Mouse (Mus musculus): ENCODE measurements around the gene Ccdc83.

Gene Ccdc83

GRCm38 (mm10) chr7:90270141-90270540 is 4.6 kb upstream of the Ccdc83 start:
- in situ Hi-C loops (cut with MboI, MseI) = no loop called here

GRCm38 (mm10) chr7:90261902-90262599 is 3.5 kb downstream of the Ccdc83 start:
- in situ Hi-C loops (cut with MboI, MseI) = loop anchor here (5.0 kb wide), 1 partner anchor 35 kb away; no protein-coding TSS in a partner anchor

- in situ Hi-C loops (cut with MboI, MseI) = loop anchor here (5.0 kb wide), 1 partner anchor 33 kb away; no protein-coding TSS in a partner anchor
These were observed 5.7 kb downstream of the Ccdc83 start for GRCm38 (mm10) chr7:90259899-90260298.

GRCm38 (mm10) chr7:90258701-90259100 is 6.9 kb downstream of the Ccdc83 start:
- in situ Hi-C loops (cut with MboI, MseI) = no loop called here

GRCm38 (mm10) chr7:90252946-90253345 is 12.6 kb downstream of the Ccdc83 start:
- in situ Hi-C loops (cut with MboI, MseI) = no loop called here

- in situ Hi-C loops (cut with MboI, MseI) = no loop called here
These were observed 21.9 kb downstream of the Ccdc83 start for GRCm38 (mm10) chr7:90243643-90244042.

- in situ Hi-C loops (cut with MboI, MseI) = no loop called here
These were observed 22.4 kb downstream of the Ccdc83 start for GRCm38 (mm10) chr7:90243151-90243550.

- in situ Hi-C loops (cut with MboI, MseI) = no loop called here
These were observed 29.2 kb downstream of the Ccdc83 start for GRCm38 (mm10) chr7:90236289-90236905.

- in situ Hi-C loops (cut with MboI, MseI) = no loop called here
These were observed 31.7 kb downstream of the Ccdc83 start for GRCm38 (mm10) chr7:90233921-90234320.

GRCm38 (mm10) chr7:90231431-90231830 is 34.1 kb downstream of the Ccdc83 start:
- in situ Hi-C loops (cut with MboI, MseI) = no loop called here

- in situ Hi-C loops (cut with MboI, MseI) = loop anchor here (5.0 kb wide), 1 partner anchor 33 kb away; no protein-coding TSS in a partner anchor
These were observed 36.7 kb downstream of the Ccdc83 start for GRCm38 (mm10) chr7:90228884-90229283.

- in situ Hi-C loops (cut with MboI, MseI) = loop anchor here (5.0 kb wide), 1 partner anchor 34 kb away; no protein-coding TSS in a partner anchor
These were observed 37.5 kb downstream of the Ccdc83 start for GRCm38 (mm10) chr7:90228075-90228474.

- in situ Hi-C loops (cut with MboI, MseI) = no loop called here
These were observed 44.1 kb downstream of the Ccdc83 start for GRCm38 (mm10) chr7:90221487-90221886.

- in situ Hi-C loops (cut with MboI, MseI) = no loop called here
These were observed 47.5 kb downstream of the Ccdc83 start for GRCm38 (mm10) chr7:90218122-90218521.

- in situ Hi-C loops (cut with MboI, MseI) = no loop called here
These were observed 49.1 kb downstream of the Ccdc83 start for GRCm38 (mm10) chr7:90216511-90216910.

- in situ Hi-C loops (cut with MboI, MseI) = no loop called here
These were observed 54.6 kb downstream of the Ccdc83 start for GRCm38 (mm10) chr7:90210947-90211346.

- in situ Hi-C loops (cut with MboI, MseI) = no loop called here
These were observed 55.5 kb downstream of the Ccdc83 start for GRCm38 (mm10) chr7:90210116-90210515.

GRCm38 (mm10) chr7:90203914-90204313 is 61.7 kb downstream of the Ccdc83 start:
- in situ Hi-C loops (cut with MboI, MseI) = loop anchor here (5.0 kb wide), 1 partner anchor 37 kb away; no protein-coding TSS in a partner anchor

- in situ Hi-C loops (cut with MboI, MseI) = loop anchor here (5.0 kb wide), 1 partner anchor 35 kb away; no protein-coding TSS in a partner anchor
These were observed 63.6 kb downstream of the Ccdc83 start for GRCm38 (mm10) chr7:90201877-90202465.

GRCm38 (mm10) chr7:90200251-90200650 is 65.3 kb downstream of the Ccdc83 start:
- in situ Hi-C loops (cut with MboI, MseI) = loop anchor here (5.0 kb wide), 1 partner anchor 33 kb away; no protein-coding TSS in a partner anchor

GRCm38 (mm10) chr7:90180635-90181034 is 84.9 kb downstream of the Ccdc83 start:
- in situ Hi-C loops (cut with MboI, MseI) = no loop called here

GRCm38 (mm10) chr7:90175576-90175975 is 90.0 kb downstream of the Ccdc83 start:
- in situ Hi-C loops (cut with MboI, MseI) = no loop called here
